Mouse (Mus musculus) heart, embryonic 13.5 days (tissue): ENCODE measurements at regions not wholly inside any gene's neighbourhood (a gene's known extent, or its start where the extent isn't known, plus 50 kb on each side); places are given as distances from the start of the nearest gene placed in this dataset.

Experiments
- ATAC-seq: fragments of 200-750 bp; cut with Nextera tagmentation; 2 replicates; pipeline ENCODE4 v1.8.0; 2017; ENCODE audit warnings: moderate TSS enrichment; ENCODE audit not compliant: insufficient number of reproducible peaks, low FRiP score, low TSS enrichment; ENCODE audit errors: extremely low read depth
- H3K27ac ChIP-seq: fragments of 300-500 bp; sonication (generic); replicated peaks from 2 replicates; pipeline ENCODE4 v1.5.1; 2015; ENCODE audit warnings: moderate library complexity, mild to moderate bottlenecking, inconsistent platforms
- H3K27me3 ChIP-seq: fragments of 300-500 bp; sonication (generic); replicated peaks from 2 replicates; pipeline ENCODE4 v1.6.1; 2015; ENCODE audit warnings: mild to moderate bottlenecking, inconsistent platforms
- H3K36me3 ChIP-seq: fragments of 300-500 bp; sonication (generic); 2 replicates; pipeline ENCODE4 v1.6.1; 2015; ENCODE audit warnings: mild to moderate bottlenecking, inconsistent platforms
- H3K4me1 ChIP-seq: fragments of 300-500 bp; sonication (generic); 2 replicates; pipeline ENCODE4 v1.6.1; 2015; ENCODE audit warnings: inconsistent platforms
- H3K4me2 ChIP-seq: fragments of 300-500 bp; sonication (generic); 2 replicates; pipeline ENCODE4 v1.6.1; 2015; ENCODE audit warnings: inconsistent platforms, mild to moderate bottlenecking, moderate library complexity
- H3K4me3 ChIP-seq: fragments of 300-500 bp; sonication (generic); 2 replicates; pipeline ENCODE4 v1.5.1; 2015; ENCODE audit warnings: moderate library complexity, mild to moderate bottlenecking, inconsistent platforms
- H3K9ac ChIP-seq: fragments of 300-500 bp; sonication (generic); 2 replicates; pipeline ENCODE4 v1.6.1; 2015; ENCODE audit warnings: inconsistent platforms, mild to moderate bottlenecking, moderate library complexity
- H3K9me3 ChIP-seq: fragments of 300-500 bp; sonication (generic); 2 replicates; pipeline ENCODE4 v1.6.1; 2016; ENCODE audit warnings: inconsistent platforms
- WGBS: fragments of 180-500 bp; shearing (Covaris S2); methylation state at CpG from one replicate; pipeline ENCODE4 v1.1.7; 2015; ENCODE audit warnings: mixed read lengths; 5-methylcytosine and 5-hydroxymethylcytosine counted together

DNA sequence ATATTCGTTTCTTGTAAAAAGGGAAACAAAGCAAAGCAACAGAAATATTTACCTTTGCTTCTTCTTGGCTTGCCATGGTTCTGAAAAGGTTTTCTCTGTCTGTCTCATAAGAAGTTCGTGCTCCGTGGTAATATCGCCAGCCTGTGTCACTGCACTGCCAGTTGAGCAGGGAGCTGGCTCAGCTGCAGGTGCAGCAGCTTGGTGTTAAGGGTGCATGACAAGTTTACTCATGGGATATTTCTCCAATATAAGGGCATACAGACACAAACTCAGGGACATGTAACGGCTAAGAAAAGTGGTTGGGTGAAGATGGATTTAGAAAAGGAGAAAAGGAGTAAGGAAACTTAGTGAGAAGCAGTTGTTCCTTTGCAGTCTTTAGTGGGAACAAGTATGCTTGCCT, 533.5 kb upstream of the Zic4 start:
- Histone ChIP-seq H3K27me3 (no peaks in the 10 kb centered on the region), H3K4me2 (no peak overlapping the region), H3K9ac (no peak overlapping the region), H3K9me3 (no peaks in the 10 kb centered on the region), H3K27ac (no peak overlapping the region), H3K4me1 (no peaks in the 10 kb centered on the region), H3K4me3 (no peak overlapping the region), H3K36me3 (no peaks in the 10 kb centered on the region)
- no peak for ATAC-seq
- 59% methylated on average over 5 of the region's 5 CpGs for WGBS

DNA sequence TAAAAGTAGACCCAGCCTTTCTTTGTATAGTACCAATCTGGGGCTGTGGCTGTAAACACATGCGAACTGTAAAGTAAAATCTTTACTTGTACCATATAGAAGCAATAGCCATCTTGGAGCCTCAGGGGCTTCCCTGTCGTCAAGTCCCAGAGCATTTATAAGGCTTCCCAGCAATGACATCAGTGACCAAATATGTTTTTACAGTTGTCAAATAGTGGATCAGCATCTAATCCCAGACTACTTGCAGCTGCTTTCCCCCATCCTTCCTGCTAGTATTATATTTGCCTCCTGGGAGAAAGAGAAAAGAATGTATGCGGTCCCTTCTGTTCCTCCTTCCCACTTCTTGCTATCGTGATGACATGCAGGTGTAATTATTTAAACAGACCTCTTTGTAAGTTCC, 531.5 kb upstream of the Zic4 start:
- Histone ChIP-seq H3K4me1 (no peaks in the 10 kb centered on the region), H3K27ac (no peak overlapping the region), H3K9ac (no peak overlapping the region), H3K4me2 (no peak overlapping the region), H3K36me3 (no peaks in the 10 kb centered on the region), H3K27me3 (no peaks in the 10 kb centered on the region), H3K4me3 (no peak overlapping the region), H3K9me3 (no peaks in the 10 kb centered on the region)
- no peak for ATAC-seq
- WGBS: 66% methylated on average over 4 of the region's 4 CpGs

DNA sequence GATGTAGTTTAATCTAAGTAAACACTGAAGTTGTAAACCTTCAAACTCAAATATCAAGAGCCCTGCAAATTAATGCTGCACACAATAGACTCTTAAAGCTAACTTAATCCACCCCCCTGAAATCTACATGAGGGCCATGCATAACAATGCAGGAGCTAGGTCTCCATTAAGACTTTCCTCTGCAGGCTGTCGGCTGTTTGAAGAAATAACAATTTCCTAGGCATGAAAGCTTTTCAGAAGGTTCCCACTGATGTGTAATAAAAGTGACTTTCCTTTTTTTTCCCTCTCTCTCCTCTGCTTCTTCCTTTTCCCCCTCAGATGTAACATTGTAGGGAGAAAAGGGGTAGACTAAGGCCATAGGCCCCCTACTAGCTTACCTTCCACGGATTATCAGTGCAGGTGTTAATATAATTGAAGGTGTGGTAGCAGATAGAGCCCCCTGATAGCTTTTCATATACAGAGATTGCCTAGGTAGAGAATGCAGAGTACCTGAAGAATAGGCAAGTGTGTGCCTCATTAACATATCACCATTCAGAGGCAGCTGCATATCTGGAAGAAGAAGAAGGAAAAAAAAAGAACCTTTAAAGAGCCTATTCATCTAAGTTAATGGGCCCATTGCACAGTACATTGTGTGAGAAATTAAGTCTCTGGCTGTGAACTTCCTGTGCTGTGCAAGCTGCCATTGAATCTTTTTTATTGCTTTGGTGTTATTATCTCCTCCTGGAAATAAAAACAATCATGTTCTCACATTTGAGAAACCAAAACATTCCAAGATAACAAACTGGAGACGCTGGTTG, 528.3 kb upstream of the Zic4 start:
- no peak overlapping the region for H3K4me3 ChIP-seq
- ATAC-seq: no peak
- no peak overlapping the region for H3K9ac ChIP-seq
- H3K36me3 ChIP-seq: no peaks in the 10 kb centered on the region
- 25% methylated on average over 3 of the region's 3 CpGs for WGBS
- no peaks in the 10 kb centered on the region for H3K9me3 ChIP-seq
- no peaks in the 10 kb centered on the region for H3K4me1 ChIP-seq
- H3K4me2 ChIP-seq: no peak overlapping the region
- no peaks in the 10 kb centered on the region for H3K27me3 ChIP-seq
- H3K27ac ChIP-seq: no peak overlapping the region

DNA sequence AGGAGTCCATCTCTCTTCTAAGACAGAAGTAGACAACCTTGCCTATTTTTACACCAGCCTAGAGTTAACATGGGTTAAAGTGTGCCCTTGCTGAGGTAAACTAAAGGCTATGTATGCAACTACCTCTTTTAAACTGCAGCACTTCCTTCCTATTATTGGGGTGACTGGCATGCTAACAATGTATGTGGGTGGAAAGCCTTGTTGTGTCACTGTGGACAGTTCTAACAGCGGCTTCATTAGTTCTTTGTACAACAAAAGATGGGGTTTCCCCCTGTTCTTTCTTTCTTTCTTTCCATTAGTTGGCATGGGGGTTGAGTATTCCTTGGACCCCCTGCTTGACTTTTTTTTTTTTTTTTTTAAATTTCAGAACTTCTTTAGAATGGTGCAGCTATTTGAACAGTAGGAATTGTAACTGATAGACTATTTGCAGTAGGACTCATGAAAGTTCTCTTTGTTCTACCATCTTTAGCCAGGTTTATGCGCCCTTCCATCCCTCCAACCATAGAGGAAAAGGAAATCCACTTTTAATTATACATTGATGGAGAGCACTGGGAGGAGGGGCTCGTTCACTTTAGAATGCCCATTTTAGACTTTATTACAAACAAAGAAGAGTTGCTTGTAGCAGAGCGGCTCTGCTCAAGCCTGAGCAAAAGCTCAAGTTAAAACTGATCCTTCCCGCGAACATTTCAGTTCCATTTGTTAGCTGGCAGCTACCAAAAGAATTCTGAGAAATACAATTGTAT, 523.9 kb upstream of the Zic4 start:
- 76% methylated on average over 6 of the region's 6 CpGs for WGBS
- Histone ChIP-seq H3K27ac (no peak overlapping the region), H3K9ac (no peak overlapping the region)

DNA sequence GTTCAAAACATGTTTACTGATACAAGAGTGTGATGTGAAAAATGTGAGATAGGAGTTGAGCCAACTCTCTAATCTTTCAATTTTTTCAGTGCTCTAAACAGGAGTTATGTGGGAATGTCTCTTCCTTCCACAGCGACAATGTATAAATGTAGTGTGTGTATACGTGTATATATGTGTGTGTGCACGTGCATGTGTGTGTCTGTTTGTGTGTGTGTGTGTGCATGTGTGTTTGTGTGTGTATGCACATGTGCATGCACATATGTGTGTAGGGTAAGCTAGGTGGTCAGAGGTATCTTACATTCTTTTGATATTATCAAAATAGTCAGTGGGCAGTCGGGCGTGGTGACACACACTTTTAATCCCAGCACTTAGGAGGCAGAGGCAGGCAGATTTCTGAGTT, 511.2 kb upstream of the Zic4 start:
- Histone ChIP-seq H3K36me3 (no peaks in the 10 kb centered on the region), H3K9ac (no peak overlapping the region), H3K4me2 (no peak overlapping the region), H3K27ac (no peak overlapping the region), H3K27me3 (no peaks in the 10 kb centered on the region), H3K4me3 (no peak overlapping the region), H3K9me3 (0 out of 2 replicates have a peak, but pooled peaks cover 4% of the 10 kb centered on the region), H3K4me1 (no peaks in the 10 kb centered on the region)
- no peak for ATAC-seq
- WGBS: 89% methylated on average over 5 of the region's 5 CpGs

More for the DNA sequence above, 523.9 kb upstream of the Zic4 start:
- Histone ChIP-seq H3K4me2 (no peak overlapping the region), H3K4me3 (no peak overlapping the region), H3K9me3 (no peaks in the 10 kb centered on the region), H3K27me3 (no peaks in the 10 kb centered on the region), H3K36me3 (no peaks in the 10 kb centered on the region), H3K4me1 (no peaks in the 10 kb centered on the region)
- ATAC-seq: no peak

DNA sequence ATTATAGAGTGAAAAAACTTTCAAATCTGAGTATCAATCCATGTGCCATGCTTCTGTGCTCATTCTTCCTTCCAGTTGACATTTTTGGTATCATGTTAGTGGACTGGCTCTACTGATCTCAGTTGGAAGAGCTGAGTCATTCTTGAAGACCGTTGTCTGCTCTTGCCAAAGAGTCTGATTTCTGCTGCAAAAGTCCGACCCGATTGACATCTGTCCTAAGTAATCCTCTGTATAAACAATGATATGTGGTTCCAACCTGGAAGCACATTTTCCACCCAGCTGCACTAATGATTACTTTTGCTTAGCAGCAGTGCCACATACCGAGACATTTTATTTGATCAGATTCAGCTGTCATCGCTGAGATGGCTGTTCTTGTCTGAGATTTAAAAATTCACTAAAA, 490.6 kb upstream of the Zic4 start:
- no peaks in the 10 kb centered on the region for H3K4me1 ChIP-seq
- no peak overlapping the region for H3K9ac ChIP-seq
- H3K9me3 ChIP-seq: no peaks in the 10 kb centered on the region
- 64% methylated on average over 5 of the region's 5 CpGs for WGBS
- no peak overlapping the region for H3K4me3 ChIP-seq
- no peaks in the 10 kb centered on the region for H3K27me3 ChIP-seq
- ATAC-seq: no peak
- no peak overlapping the region for H3K4me2 ChIP-seq
- no peaks in the 10 kb centered on the region for H3K36me3 ChIP-seq
- no peak overlapping the region for H3K27ac ChIP-seq

DNA sequence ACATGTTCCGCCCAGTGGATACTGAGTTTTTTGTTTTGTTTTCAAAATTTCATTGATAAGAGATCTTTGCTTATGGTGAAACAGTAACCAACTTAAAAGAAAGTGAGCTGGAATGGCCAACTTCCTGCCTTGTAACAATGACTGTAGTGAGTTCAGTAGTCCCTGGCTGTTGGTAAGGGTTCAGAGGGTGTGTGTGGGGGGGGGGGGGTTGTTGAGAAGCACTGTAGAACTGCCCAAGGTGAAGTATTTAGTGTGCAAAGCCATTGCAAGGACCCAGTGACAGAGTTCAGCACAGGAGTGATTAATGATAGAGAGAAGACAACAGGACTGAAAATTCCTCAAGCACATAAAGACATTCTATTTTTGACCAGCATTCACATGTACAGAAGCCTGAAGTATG, 477.7 kb upstream of the Zic4 start:
- Histone ChIP-seq H3K4me2 (no peak overlapping the region), H3K9me3 (no peaks in the 10 kb centered on the region), H3K4me1 (no peaks in the 10 kb centered on the region), H3K4me3 (no peak overlapping the region), H3K9ac (no peak overlapping the region), H3K27ac (no peak overlapping the region), H3K27me3 (no peaks in the 10 kb centered on the region), H3K36me3 (no peaks in the 10 kb centered on the region)
- no peak for ATAC-seq
- 84% methylated on average over 1 of the region's 1 CpGs for WGBS

DNA sequence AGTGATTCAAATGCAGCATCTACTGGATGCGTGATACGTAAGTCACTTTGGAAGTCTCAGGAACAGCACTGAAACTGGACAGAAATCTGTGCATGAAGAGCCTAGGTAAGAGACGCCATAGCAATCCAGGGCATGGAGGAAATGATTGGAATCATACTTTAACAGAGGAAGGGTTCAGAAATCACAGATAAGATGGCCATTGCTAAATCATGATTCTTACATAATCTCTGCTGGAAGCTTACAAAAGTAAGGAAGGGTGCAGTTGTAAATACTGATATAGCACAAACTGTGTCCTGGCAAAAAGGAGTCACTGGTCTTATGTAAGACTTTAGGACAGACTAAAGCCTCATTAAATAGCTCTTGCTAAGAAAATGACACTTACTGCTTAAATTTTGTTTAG, 474.8 kb upstream of the Zic4 start:
- Histone ChIP-seq H3K4me2 (no peak overlapping the region), H3K9me3 (no peaks in the 10 kb centered on the region), H3K4me1 (no peaks in the 10 kb centered on the region), H3K9ac (no peak overlapping the region), H3K36me3 (no peaks in the 10 kb centered on the region), H3K27ac (no peak overlapping the region), H3K4me3 (no peak overlapping the region), H3K27me3 (no peaks in the 10 kb centered on the region)
- no peak for ATAC-seq
- 90% methylated on average over 3 of the region's 3 CpGs for WGBS

DNA sequence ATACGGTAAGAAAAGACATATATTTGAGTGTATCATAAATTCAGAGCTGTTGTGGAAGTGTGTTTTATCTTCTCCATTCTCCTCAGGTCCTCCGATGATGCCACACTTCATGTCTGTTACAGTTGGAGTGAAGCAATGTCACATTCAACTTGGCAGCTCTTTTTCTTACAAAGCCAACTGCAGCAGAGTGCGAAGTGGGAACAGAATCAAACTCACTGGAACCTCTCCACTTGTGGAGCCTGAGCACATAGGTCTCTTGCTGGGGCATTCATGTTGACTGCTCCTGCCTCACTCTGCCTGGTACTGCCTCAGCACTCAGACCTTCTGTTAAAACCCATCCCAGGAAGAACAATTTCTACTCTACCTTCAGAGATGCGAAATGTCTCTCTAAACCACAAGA, 471.4 kb upstream of the Zic4 start:
- ATAC-seq: no peak
- H3K36me3 ChIP-seq: no peaks in the 10 kb centered on the region
- H3K27me3 ChIP-seq: no peaks in the 10 kb centered on the region
- H3K4me3 ChIP-seq: no peak overlapping the region
- H3K9ac ChIP-seq: no peak overlapping the region
- no peak overlapping the region for H3K4me2 ChIP-seq
- H3K4me1 ChIP-seq: no peaks in the 10 kb centered on the region
- no peaks in the 10 kb centered on the region for H3K9me3 ChIP-seq
- H3K27ac ChIP-seq: no peak overlapping the region
- 79% methylated on average over 4 of the region's 4 CpGs for WGBS

DNA sequence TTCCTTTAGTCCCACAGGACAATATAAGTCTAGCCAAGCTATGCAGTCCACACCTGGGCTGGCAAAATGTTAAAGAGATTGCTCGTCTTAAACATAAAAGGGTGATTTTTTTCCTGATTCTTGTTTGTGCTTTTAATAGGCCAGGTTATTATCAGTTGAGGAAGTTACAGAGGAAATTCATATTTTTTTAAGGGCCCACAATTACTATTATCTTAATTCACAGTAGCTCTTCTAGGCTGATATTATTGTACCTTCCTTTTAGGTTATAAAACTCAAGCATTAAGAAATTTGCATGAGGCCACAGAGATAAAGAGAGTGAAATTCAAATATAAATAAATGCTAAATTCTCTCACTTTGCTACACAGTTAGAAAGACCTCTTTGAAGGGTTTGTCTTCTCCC, 469.4 kb upstream of the Zic4 start:
- 43% methylated on average over 1 of the region's 1 CpGs for WGBS

DNA sequence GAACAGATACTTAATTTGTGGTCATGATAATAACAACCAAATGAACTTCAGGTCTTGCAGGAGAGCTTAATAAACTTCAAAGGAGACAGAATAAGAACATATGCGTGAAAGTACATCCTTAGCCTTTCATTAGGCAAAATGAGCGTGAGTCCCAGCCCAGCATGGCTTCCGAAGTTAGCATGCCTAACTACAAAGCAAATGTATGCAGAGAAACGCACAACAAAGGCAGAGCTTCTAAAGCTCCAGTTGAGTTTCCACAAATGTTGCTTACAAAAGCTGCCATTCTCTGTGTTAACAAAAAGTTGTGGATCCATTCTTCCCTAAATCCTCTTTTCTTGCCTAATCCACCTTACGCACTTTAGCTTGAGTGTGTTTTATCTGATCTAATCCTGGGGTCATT, 458.7 kb upstream of the Zic4 start:
- Histone ChIP-seq H3K27me3 (no peaks in the 10 kb centered on the region), H3K4me2 (no peak overlapping the region), H3K4me3 (no peak overlapping the region), H3K36me3 (no peaks in the 10 kb centered on the region), H3K4me1 (no peaks in the 10 kb centered on the region), H3K27ac (no peak overlapping the region), H3K9me3 (no peaks in the 10 kb centered on the region), H3K9ac (no peak overlapping the region)
- 32% methylated on average over 5 of the region's 5 CpGs for WGBS
- no peak for ATAC-seq

More for the DNA sequence above, 469.4 kb upstream of the Zic4 start:
- Histone ChIP-seq H3K4me1 (no peaks in the 10 kb centered on the region), H3K4me2 (no peak overlapping the region), H3K4me3 (no peak overlapping the region), H3K27ac (no peak overlapping the region), H3K9ac (no peak overlapping the region), H3K36me3 (no peaks in the 10 kb centered on the region), H3K9me3 (no peaks in the 10 kb centered on the region), H3K27me3 (no peaks in the 10 kb centered on the region)
- no peak for ATAC-seq

DNA sequence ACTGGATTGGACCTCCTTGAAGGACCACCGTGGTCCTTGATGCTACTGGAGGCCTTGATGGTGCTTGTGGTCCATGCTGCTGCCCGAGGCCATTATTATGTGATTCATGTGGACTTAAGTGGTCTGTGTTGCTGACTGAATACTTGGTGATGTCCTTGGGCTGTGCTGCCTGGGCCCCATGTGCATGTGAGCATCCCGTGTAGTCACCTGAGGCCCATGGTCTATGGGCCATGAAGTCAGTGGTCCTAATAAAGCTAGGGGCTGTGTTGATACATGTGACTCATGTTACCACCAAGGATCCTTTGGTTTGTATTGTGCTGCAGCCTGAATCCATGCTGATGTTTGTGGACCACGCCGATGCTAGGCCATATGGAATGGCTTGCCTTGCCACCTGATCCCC, 456.1 kb upstream of the Zic4 start:
- no peaks in the 10 kb centered on the region for H3K36me3 ChIP-seq
- no peak overlapping the region for H3K4me3 ChIP-seq
- no peaks in the 10 kb centered on the region for H3K4me1 ChIP-seq
- no peak overlapping the region for H3K9ac ChIP-seq
- H3K27ac ChIP-seq: no peak overlapping the region
- no peak overlapping the region for H3K4me2 ChIP-seq
- no peaks in the 10 kb centered on the region for H3K27me3 ChIP-seq
- 82% methylated on average over 5 of the region's 5 CpGs for WGBS
- no peaks in the 10 kb centered on the region for H3K9me3 ChIP-seq
- no peak for ATAC-seq
